Mouse (Mus musculus): ENCODE data around the gene 1700034J05Rik. TPM values are rescaled to one million over a fixed set of nuclear protein-coding genes. Genes with fewer than 3 reads are reported as not detected.

1700034J05Rik gene
- polyA plus RNA-seq, 1 experiment from 2014 or later = 0.12 TPM

- 41% methylated on average over 3 of the region's 3 CpGs for WGBS
- no peak overlapping the region for H3K4me3 ChIP-seq (replicated peaks; ENCODE audit: low read length)
- H3K36me3 ChIP-seq (replicated peaks; ENCODE audit: control insufficient read depth, insufficient read depth) = no peaks in the 10 kb centered on the region
- no peaks in the 10 kb centered on the region for H3K9me3 ChIP-seq (ENCODE audit: control insufficient read depth, low read length)
- H3K9ac ChIP-seq = no peak overlapping the region
- ATAC-seq (ENCODE audit: low FRiP score) (no peak), DNase-seq (ENCODE audit: low spot score) (no peak)
- peaks cover 8% of the 10 kb centered on the region; the same call in 1 of the 2 replicates for H3K4me1 ChIP-seq (replicated peaks; ENCODE audit: control insufficient read depth, insufficient read depth, low read length)
- H3K27ac ChIP-seq = no peak overlapping the region
- H3K27me3 ChIP-seq (ENCODE audit: control insufficient read depth, insufficient read depth, low read length) = no peaks in the 10 kb centered on the region
- no peak overlapping the region for H3K4me2 ChIP-seq (replicated peaks)
These were observed 25.7 kb upstream of the 1700034J05Rik start for GRCm38 (mm10) chr6:146979953-146980352.

DNA sequence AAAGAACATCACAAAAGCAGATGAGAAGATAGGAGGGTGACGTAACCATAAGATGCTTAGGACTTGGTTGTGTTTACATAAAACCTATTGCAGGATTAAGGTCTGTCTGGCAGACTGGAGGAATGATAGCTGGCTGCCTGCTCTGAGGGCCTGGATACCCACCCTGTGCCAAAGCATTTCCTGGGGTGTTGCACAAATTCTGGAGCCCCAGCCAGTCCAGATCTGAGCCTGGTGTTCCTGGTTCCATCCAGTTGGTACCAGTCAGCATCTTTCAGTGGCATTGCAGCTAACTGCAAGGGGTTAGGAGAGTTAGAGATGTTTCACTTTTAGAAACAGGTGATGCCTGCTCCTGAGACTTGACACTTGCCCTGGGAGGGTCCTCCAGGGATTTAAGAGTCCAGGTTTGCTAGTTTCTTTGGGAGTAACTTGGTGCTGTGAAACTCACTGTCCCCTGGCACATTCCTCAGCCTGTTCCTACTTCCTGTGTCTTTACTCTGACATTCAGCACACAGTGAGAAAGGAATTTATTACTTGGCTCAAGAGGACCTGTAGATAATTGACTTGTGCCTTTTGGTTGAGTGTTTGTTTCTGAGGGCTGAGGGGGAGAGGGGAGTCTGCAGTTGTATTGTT is 25.0 kb upstream of the 1700034J05Rik start:
- Histone ChIP-seq H3K4me2 (replicated peaks) (no peak overlapping the region), H3K9ac (no peak overlapping the region)
- no peak for ATAC-seq (ENCODE audit: low FRiP score)

DNA sequence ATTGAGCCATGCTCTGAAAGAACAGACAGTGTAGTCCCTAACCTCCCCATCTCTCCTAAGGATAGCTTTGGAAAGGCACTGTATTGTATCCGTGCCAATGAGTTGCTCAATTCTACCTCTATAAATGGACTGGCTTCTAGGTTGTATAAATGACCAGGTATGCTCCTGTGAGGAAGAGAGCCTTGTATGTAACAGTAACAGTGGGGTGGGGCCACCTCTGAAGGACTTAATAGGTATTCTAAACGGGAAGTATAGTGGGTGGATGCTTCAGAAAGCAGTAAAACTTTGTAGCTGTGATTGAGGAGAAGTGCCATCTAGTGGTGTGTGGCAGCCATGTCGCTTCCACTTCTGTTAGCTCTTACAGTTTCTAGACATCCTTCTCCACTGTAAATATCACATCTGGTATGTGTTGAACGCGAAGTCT is 24.5 kb upstream of the 1700034J05Rik start:
- no peak overlapping the region for H3K4me2 ChIP-seq (replicated peaks)
- no peak for ATAC-seq (ENCODE audit: low FRiP score)
- DNase-seq (ENCODE audit: low spot score) = peak; percentile 54
- no peaks in the 10 kb centered on the region for H3K27me3 ChIP-seq (ENCODE audit: control insufficient read depth, insufficient read depth, low read length)
- H3K36me3 ChIP-seq (replicated peaks; ENCODE audit: control insufficient read depth, insufficient read depth) = no peaks in the 10 kb centered on the region
- H3K4me3 ChIP-seq (replicated peaks; ENCODE audit: low read length) = no peak overlapping the region
- 70% methylated on average over 5 of the region's 5 CpGs for WGBS
- H3K9ac ChIP-seq = no peak overlapping the region
- H3K27ac ChIP-seq = no peak overlapping the region
- peaks cover 8% of the 10 kb centered on the region; the same call in 1 of the 2 replicates for H3K4me1 ChIP-seq (replicated peaks; ENCODE audit: control insufficient read depth, insufficient read depth, low read length)
- no peaks in the 10 kb centered on the region for H3K9me3 ChIP-seq (ENCODE audit: control insufficient read depth, low read length)

More for the DNA sequence above, 25.0 kb upstream of the 1700034J05Rik start:
- no peak for DNase-seq (ENCODE audit: low spot score)
- H3K9me3 ChIP-seq (ENCODE audit: control insufficient read depth, low read length) = no peaks in the 10 kb centered on the region
- 95% methylated on average over 1 of the region's 1 CpGs for WGBS
- no peak overlapping the region for H3K4me3 ChIP-seq (replicated peaks; ENCODE audit: low read length)
- no peak overlapping the region for H3K27ac ChIP-seq
- H3K4me1 ChIP-seq (replicated peaks; ENCODE audit: control insufficient read depth, insufficient read depth, low read length) = peaks cover 8% of the 10 kb centered on the region; the same call in 1 of the 2 replicates
- H3K36me3 ChIP-seq (replicated peaks; ENCODE audit: control insufficient read depth, insufficient read depth) = no peaks in the 10 kb centered on the region
- no peaks in the 10 kb centered on the region for H3K27me3 ChIP-seq (ENCODE audit: control insufficient read depth, insufficient read depth, low read length)

DNA sequence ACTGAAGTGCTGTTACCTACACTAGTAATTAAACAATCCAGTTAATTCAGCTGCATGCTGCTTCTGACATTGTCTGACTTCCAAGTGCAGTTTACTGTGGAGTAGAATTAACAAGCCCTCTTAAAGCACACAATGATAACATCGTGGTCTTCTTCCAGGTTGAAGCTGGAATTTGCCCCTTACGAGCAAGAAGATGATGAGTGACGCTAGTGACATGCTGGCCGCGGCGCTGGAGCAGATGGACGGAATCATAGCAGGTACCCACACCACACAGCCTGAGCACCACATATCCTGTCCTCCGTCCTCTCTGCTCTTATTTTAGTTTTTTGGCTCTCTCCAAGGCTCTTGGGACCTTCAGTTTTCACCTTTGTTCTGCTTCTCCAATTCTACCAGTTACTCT is 22.2 kb upstream of the 1700034J05Rik start:
- no peaks in the 10 kb centered on the region for H3K9me3 ChIP-seq (ENCODE audit: control insufficient read depth, low read length)
- H3K27ac ChIP-seq = no peak overlapping the region
- peaks cover 4% of the 10 kb centered on the region; the same call in 1 of the 2 replicates for H3K4me1 ChIP-seq (replicated peaks; ENCODE audit: control insufficient read depth, insufficient read depth, low read length)
- DNase-seq (ENCODE audit: low spot score) (no peak), ATAC-seq (ENCODE audit: low FRiP score) (no peak)
- no peaks in the 10 kb centered on the region for H3K36me3 ChIP-seq (replicated peaks; ENCODE audit: control insufficient read depth, insufficient read depth)
- WGBS = 91% methylated on average over 8 of the region's 8 CpGs
- H3K4me3 ChIP-seq (replicated peaks; ENCODE audit: low read length) = no peak overlapping the region
- H3K27me3 ChIP-seq (ENCODE audit: control insufficient read depth, insufficient read depth, low read length) = no peaks in the 10 kb centered on the region
- H3K9ac ChIP-seq = no peak overlapping the region
- H3K4me2 ChIP-seq (replicated peaks) = no peak overlapping the region

- DNase-seq (ENCODE audit: low spot score) (no peak), ATAC-seq (ENCODE audit: low FRiP score) (no peak)
- H3K4me1 ChIP-seq (replicated peaks; ENCODE audit: control insufficient read depth, insufficient read depth, low read length) = no peaks in the 10 kb centered on the region
These were observed 19.6 kb upstream of the 1700034J05Rik start for GRCm38 (mm10) chr6:146973830-146974229.

GRCm38 (mm10) chr6:146973406-146973805 is 19.2 kb upstream of the 1700034J05Rik start:
- no peak for DNase-seq (ENCODE audit: low spot score)
- H3K27ac ChIP-seq = no peak overlapping the region
- H3K4me1 ChIP-seq (replicated peaks; ENCODE audit: control insufficient read depth, insufficient read depth, low read length) = no peaks in the 10 kb centered on the region
- H3K36me3 ChIP-seq (replicated peaks; ENCODE audit: control insufficient read depth, insufficient read depth) = no peaks in the 10 kb centered on the region
- no peak overlapping the region for H3K4me2 ChIP-seq (replicated peaks)
- no peaks in the 10 kb centered on the region for H3K27me3 ChIP-seq (ENCODE audit: control insufficient read depth, insufficient read depth, low read length)
- WGBS = 67% methylated on average over 2 of the region's 2 CpGs
- no peak overlapping the region for H3K4me3 ChIP-seq (replicated peaks; ENCODE audit: low read length)
- no peak for ATAC-seq (ENCODE audit: low FRiP score)
- H3K9ac ChIP-seq = no peak overlapping the region
- H3K9me3 ChIP-seq (ENCODE audit: control insufficient read depth, low read length) = no peaks in the 10 kb centered on the region

More at GRCm38 (mm10) chr6:146973830-146974229, 19.6 kb upstream of the 1700034J05Rik start:
- Histone ChIP-seq H3K9me3 (ENCODE audit: control insufficient read depth, low read length) (no peaks in the 10 kb centered on the region), H3K9ac (no peak overlapping the region), H3K4me3 (replicated peaks; ENCODE audit: low read length) (no peak overlapping the region), H3K27ac (no peak overlapping the region), H3K4me2 (replicated peaks) (no peak overlapping the region), H3K36me3 (replicated peaks; ENCODE audit: control insufficient read depth, insufficient read depth) (no peaks in the 10 kb centered on the region), H3K27me3 (ENCODE audit: control insufficient read depth, insufficient read depth, low read length) (no peaks in the 10 kb centered on the region)

GRCm38 (mm10) chr6:146972740-146973139 is 18.5 kb upstream of the 1700034J05Rik start:
- ATAC-seq (ENCODE audit: low FRiP score) (no peak), DNase-seq (ENCODE audit: low spot score) (no peak)
- Histone ChIP-seq H3K4me1 (replicated peaks; ENCODE audit: control insufficient read depth, insufficient read depth, low read length) (no peaks in the 10 kb centered on the region), H3K9me3 (ENCODE audit: control insufficient read depth, low read length) (no peaks in the 10 kb centered on the region), H3K9ac (no peak overlapping the region), H3K36me3 (replicated peaks; ENCODE audit: control insufficient read depth, insufficient read depth) (no peaks in the 10 kb centered on the region), H3K27ac (no peak overlapping the region), H3K4me2 (replicated peaks) (no peak overlapping the region), H3K4me3 (replicated peaks; ENCODE audit: low read length) (no peak overlapping the region), H3K27me3 (ENCODE audit: control insufficient read depth, insufficient read depth, low read length) (no peaks in the 10 kb centered on the region)
- whole genome bisulfite sequencing = 59% methylated on average over 1 of the region's 1 CpGs

DNA sequence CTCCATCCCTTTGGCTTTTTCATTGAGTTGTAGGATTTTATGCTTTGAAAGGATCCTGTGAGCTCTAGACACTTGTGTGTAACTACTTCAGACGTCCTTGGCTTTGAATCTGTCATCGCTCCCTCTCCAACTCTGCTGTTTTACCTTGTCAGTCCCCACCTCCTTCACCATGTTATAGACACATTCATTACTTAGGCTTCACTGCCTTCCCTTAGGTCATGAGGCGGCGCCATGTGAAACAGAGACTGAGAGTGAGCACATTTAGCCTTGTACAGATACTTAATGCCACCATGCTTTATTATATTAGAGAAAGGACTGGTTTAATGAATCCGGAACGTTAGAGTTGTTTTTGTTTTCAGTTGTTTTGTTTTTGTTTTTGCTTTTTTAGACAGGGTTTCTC is 17.8 kb upstream of the 1700034J05Rik start:
- Histone ChIP-seq H3K4me3 (replicated peaks; ENCODE audit: low read length) (no peak overlapping the region), H3K27ac (no peak overlapping the region), H3K9ac (no peak overlapping the region), H3K4me2 (replicated peaks) (no peak overlapping the region), H3K9me3 (ENCODE audit: control insufficient read depth, low read length) (no peaks in the 10 kb centered on the region), H3K36me3 (replicated peaks; ENCODE audit: control insufficient read depth, insufficient read depth) (no peaks in the 10 kb centered on the region), H3K27me3 (ENCODE audit: control insufficient read depth, insufficient read depth, low read length) (no peaks in the 10 kb centered on the region), H3K4me1 (replicated peaks; ENCODE audit: control insufficient read depth, insufficient read depth, low read length) (no peaks in the 10 kb centered on the region)
- DNase-seq (ENCODE audit: low spot score) (no peak), ATAC-seq (ENCODE audit: low FRiP score) (no peak)
- WGBS = 76% methylated on average over 6 of the region's 6 CpGs

- ATAC-seq (ENCODE audit: low FRiP score) (no peak), DNase-seq (ENCODE audit: low spot score) (no peak)
- Histone ChIP-seq H3K9ac (no peak overlapping the region), H3K36me3 (replicated peaks; ENCODE audit: control insufficient read depth, insufficient read depth) (no peaks in the 10 kb centered on the region), H3K27ac (no peak overlapping the region), H3K27me3 (ENCODE audit: control insufficient read depth, insufficient read depth, low read length) (no peaks in the 10 kb centered on the region), H3K9me3 (ENCODE audit: control insufficient read depth, low read length) (no peaks in the 10 kb centered on the region), H3K4me2 (replicated peaks) (no peak overlapping the region), H3K4me1 (replicated peaks; ENCODE audit: control insufficient read depth, insufficient read depth, low read length) (no peaks in the 10 kb centered on the region), H3K4me3 (replicated peaks; ENCODE audit: low read length) (no peak overlapping the region)
- 77% methylated on average over 3 of the region's 3 CpGs for WGBS
These were observed 17.1 kb upstream of the 1700034J05Rik start for GRCm38 (mm10) chr6:146971366-146971765.

DNA sequence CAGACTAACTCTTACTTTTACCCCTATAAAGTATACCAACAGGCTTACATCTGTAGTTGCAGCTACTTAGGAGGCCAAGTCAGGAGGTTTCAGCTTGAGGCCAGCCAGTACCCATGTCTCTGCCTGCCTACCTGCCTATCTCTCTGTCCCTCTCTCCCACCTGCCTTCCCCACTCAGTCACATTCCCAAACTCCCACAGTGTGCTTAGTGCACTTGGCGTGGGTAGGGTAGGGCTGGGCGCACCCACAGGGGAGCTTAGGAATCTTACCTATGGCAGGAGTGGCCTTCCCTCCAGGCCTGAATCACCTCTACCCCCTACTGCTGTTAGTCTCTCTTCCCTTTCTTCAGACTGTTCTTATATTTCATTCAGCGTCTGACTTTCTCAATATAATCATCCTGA is 16.6 kb upstream of the 1700034J05Rik start:
- no peaks in the 10 kb centered on the region for H3K27me3 ChIP-seq (ENCODE audit: control insufficient read depth, insufficient read depth, low read length)
- DNase-seq (ENCODE audit: low spot score) (no peak), ATAC-seq (ENCODE audit: low FRiP score) (no peak)
- H3K9me3 ChIP-seq (ENCODE audit: control insufficient read depth, low read length) = no peaks in the 10 kb centered on the region
- H3K4me2 ChIP-seq (replicated peaks) = no peak overlapping the region
- WGBS = 73% methylated on average over 3 of the region's 3 CpGs
- H3K27ac ChIP-seq = no peak overlapping the region
- H3K4me3 ChIP-seq (replicated peaks; ENCODE audit: low read length) = no peak overlapping the region
- no peaks in the 10 kb centered on the region for H3K36me3 ChIP-seq (replicated peaks; ENCODE audit: control insufficient read depth, insufficient read depth)
- H3K9ac ChIP-seq = no peak overlapping the region
- no peaks in the 10 kb centered on the region for H3K4me1 ChIP-seq (replicated peaks; ENCODE audit: control insufficient read depth, insufficient read depth, low read length)
